Mouse (Mus musculus) forebrain, embryonic 13.5 days (tissue): Measurements from ENCODE around the gene Arpc3. TPM values are rescaled to one million over a fixed set of nuclear protein-coding genes. Genes with fewer than 3 reads are reported as not detected.
"Not testable (repeated sequence)": the region's sequence is repeated elsewhere in the genome, so short reads cannot be mapped to it uniquely, and the experiment has no call there.

ENCODE experiments used
- ATAC-seq: fragments of 200-750 bp; cut with Nextera tagmentation; 2 replicates; pipeline ENCODE4 v1.8.0; 2017
- H3K27ac ChIP-seq: fragments of 300-500 bp; sonication (generic); 2 replicates; pipeline ENCODE4 v1.5.1; 2015; ENCODE audit warnings: inconsistent platforms, mild to moderate bottlenecking, moderate library complexity
- H3K27me3 ChIP-seq: fragments of 300-500 bp; sonication (generic); 2 replicates; pipeline ENCODE4 v1.6.1; 2015; ENCODE audit warnings: mild to moderate bottlenecking, inconsistent platforms
- H3K36me3 ChIP-seq: fragments of 300-500 bp; sonication (generic); 2 replicates; pipeline ENCODE4 v1.6.1; 2015; ENCODE audit warnings: mild to moderate bottlenecking, inconsistent platforms; ENCODE audit not compliant: poor library complexity, severe bottlenecking
- H3K4me1 ChIP-seq: fragments of 300-500 bp; sonication (generic); 2 replicates; pipeline ENCODE4 v1.6.1; 2015; ENCODE audit warnings: inconsistent platforms
- H3K4me2 ChIP-seq: fragments of 300-500 bp; sonication (generic); 2 replicates; pipeline ENCODE4 v1.6.1; 2015; ENCODE audit warnings: inconsistent platforms, mild to moderate bottlenecking, moderate library complexity
- H3K4me3 ChIP-seq: fragments of 300-500 bp; sonication (generic); 2 replicates; pipeline ENCODE4 v1.5.1; 2015; ENCODE audit warnings: mild to moderate bottlenecking, inconsistent platforms
- H3K9ac ChIP-seq: fragments of 300-500 bp; sonication (generic); 2 replicates; pipeline ENCODE4 v1.6.1; 2015; ENCODE audit warnings: mild to moderate bottlenecking, inconsistent platforms
- H3K9me3 ChIP-seq: fragments of 300-500 bp; sonication (generic); replicated peaks from 2 replicates; pipeline ENCODE4 v1.6.1; 2016; ENCODE audit warnings: inconsistent platforms
- WGBS: fragments of 180-500 bp; shearing (Covaris S2); methylation state at CpG from one replicate; pipeline ENCODE4 v1.1.7; 2015; 5-methylcytosine and 5-hydroxymethylcytosine counted together
- polyA plus RNA-seq: library from polyadenylated mRNA; unstranded; fragments of >200 nt; fragmentation: Nextera tagmentation; extraction: Ambion mirVana; gene quantifications from 2 replicates; pipeline ENCODE4 v1.2.1, GENCODE M21; 2015

Gene Arpc3
- polyA plus RNA-seq, 1 experiment from 2014 or later: 152 TPM

DNA sequence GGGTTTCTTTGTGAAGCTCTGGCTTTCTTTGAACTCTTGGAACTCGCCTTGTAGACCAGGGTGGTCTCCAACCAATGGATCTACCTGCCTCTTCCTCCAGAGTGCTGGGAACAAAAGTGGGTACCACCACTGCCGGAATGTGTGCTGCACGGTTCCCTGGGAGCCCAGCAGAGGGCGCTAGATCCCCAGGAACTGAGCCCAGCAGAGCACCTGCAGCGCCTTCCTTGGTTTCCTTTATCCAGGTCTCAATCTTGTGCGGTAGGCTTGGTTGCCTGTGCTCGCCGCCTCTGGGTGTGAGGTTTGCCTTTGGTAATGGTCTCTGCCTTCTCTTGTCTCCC, 9.6 kb downstream of the Arpc3 start:
- H3K9ac ChIP-seq: no peak overlapping the region
- H3K4me1 ChIP-seq: no peaks in the 10 kb centered on the region
- no peak overlapping the region for H3K4me2 ChIP-seq
- no peaks in the 10 kb centered on the region for H3K27me3 ChIP-seq
- no peak for ATAC-seq
- H3K4me3 ChIP-seq: no peak overlapping the region
- H3K36me3 ChIP-seq: peaks cover 84% of the 10 kb centered on the region
- 14% methylated on average over 8 of the region's 8 CpGs for WGBS
- no peaks in the 10 kb centered on the region for H3K9me3 ChIP-seq
- no peak overlapping the region for H3K27ac ChIP-seq

DNA sequence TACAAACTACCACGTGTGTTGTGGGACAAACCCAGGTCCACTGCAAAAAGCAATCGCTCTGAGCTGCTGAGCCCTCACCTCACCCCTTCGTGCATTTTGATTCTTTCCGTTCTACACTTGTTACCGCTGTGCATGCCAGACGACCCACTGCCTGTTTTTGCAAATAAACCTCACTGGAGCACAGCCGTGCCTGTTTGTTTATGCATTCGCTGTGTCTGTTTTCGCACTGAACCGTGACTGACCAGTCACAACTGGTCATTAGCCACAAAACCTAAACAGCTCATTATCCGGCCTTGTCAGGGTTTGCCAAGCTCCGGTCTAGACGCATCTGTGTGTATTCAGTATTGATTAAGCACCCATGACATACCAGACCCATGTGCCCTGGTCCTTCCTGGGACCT, 10.5 kb downstream of the Arpc3 start:
- Histone ChIP-seq H3K27ac (no peak overlapping the region), H3K4me3 (no peak overlapping the region), H3K36me3 (peaks cover 86% of the 10 kb centered on the region)

GRCm38 (mm10) chr5:122402772-122403171, 11.1 kb downstream of the Arpc3 start:
- Histone ChIP-seq H3K27ac (no peak overlapping the region), H3K9me3 (no peaks in the 10 kb centered on the region), H3K4me1 (no peaks in the 10 kb centered on the region), H3K27me3 (no peaks in the 10 kb centered on the region), H3K4me2 (no peak overlapping the region), H3K4me3 (no peak overlapping the region), H3K9ac (no peak overlapping the region), H3K36me3 (peaks cover 86% of the 10 kb centered on the region)
- ATAC-seq: no peak
- WGBS: 89% methylated on average over 5 of the region's 5 CpGs

More for the DNA sequence above, 10.5 kb downstream of the Arpc3 start:
- Histone ChIP-seq H3K9ac (no peak overlapping the region), H3K27me3 (no peaks in the 10 kb centered on the region), H3K4me2 (no peak overlapping the region), H3K4me1 (no peaks in the 10 kb centered on the region), H3K9me3 (no peaks in the 10 kb centered on the region)
- ATAC-seq: no peak
- WGBS: 85% methylated on average over 13 of the region's 13 CpGs

GRCm38 (mm10) chr5:122403362-122403761, 11.7 kb downstream of the Arpc3 start:
- no peak overlapping the region for H3K4me3 ChIP-seq
- no peaks in the 10 kb centered on the region for H3K4me1 ChIP-seq
- no peak overlapping the region for H3K27ac ChIP-seq
- H3K36me3 ChIP-seq: peaks cover 82% of the 10 kb centered on the region
- no peak overlapping the region for H3K9ac ChIP-seq
- no peak for ATAC-seq
- WGBS: 96% methylated on average over 12 of the region's 12 CpGs
- no peaks in the 10 kb centered on the region for H3K9me3 ChIP-seq
- H3K4me2 ChIP-seq: no peak overlapping the region
- no peaks in the 10 kb centered on the region for H3K27me3 ChIP-seq

GRCm38 (mm10) chr5:122405537-122405936, 13.9 kb downstream of the Arpc3 start:
- Histone ChIP-seq H3K27ac (no peak overlapping the region), H3K4me2 (no peak overlapping the region), H3K4me3 (no peak overlapping the region), H3K9ac (no peak overlapping the region), H3K36me3 (peaks cover 73% of the 10 kb centered on the region), H3K27me3 (no peaks in the 10 kb centered on the region), H3K9me3 (no peaks in the 10 kb centered on the region), H3K4me1 (no peaks in the 10 kb centered on the region)
- WGBS: 96% methylated on average over 10 of the region's 10 CpGs
- no peak for ATAC-seq

- Histone ChIP-seq H3K27me3 (no peaks in the 10 kb centered on the region), H3K27ac (no peak overlapping the region), H3K4me2 (no peak overlapping the region), H3K9me3 (no peaks in the 10 kb centered on the region), H3K4me1 (no peaks in the 10 kb centered on the region), H3K9ac (no peak overlapping the region), H3K36me3 (peaks cover 40% of the 10 kb centered on the region), H3K4me3 (no peak overlapping the region)
- WGBS: 88% methylated on average over 19 of the region's 19 CpGs
- no peak for ATAC-seq
These were observed 18.3 kb downstream of the Arpc3 start for GRCm38 (mm10) chr5:122409692-122410645.

DNA sequence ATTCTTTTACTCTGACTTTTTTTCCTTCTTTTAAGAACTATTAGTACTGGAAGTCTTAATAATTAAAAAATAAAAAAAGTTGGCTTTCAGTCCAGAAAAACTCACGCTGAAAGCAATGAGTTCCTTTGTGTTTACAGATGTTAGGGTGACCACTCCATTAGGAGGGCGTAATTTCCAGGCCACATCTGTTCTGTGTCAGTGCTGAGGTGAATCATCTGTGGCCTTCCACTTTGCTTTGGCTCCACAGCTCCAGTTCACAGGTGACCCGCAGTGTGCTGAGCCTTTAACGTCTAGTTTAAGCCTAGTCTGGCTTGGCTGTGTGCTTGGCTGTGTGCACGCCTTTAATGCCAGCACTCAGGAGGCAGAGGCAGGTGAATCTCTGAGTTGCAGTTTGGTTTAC, 20.2 kb downstream of the Arpc3 start:
- Histone ChIP-seq H3K4me1 (no peaks in the 10 kb centered on the region), H3K36me3 (peaks cover 21% of the 10 kb centered on the region)
- WGBS: 88% methylated on average over 5 of the region's 5 CpGs

GRCm38 (mm10) chr5:122412826-122413225, 21.1 kb downstream of the Arpc3 start:
- WGBS: 65% methylated on average over 6 of the region's 6 CpGs
- Histone ChIP-seq H3K4me2 (no peak overlapping the region), H3K27ac (no peak overlapping the region), H3K36me3 (peaks cover 12% of the 10 kb centered on the region; the same call in 1 of the 2 replicates), H3K4me3 (no peak overlapping the region), H3K4me1 (no peaks in the 10 kb centered on the region), H3K9ac (no peak overlapping the region), H3K9me3 (no peaks in the 10 kb centered on the region), H3K27me3 (no peaks in the 10 kb centered on the region)
- no peak for ATAC-seq

More for the DNA sequence above, 20.2 kb downstream of the Arpc3 start:
- H3K27me3 ChIP-seq: no peaks in the 10 kb centered on the region
- H3K9ac ChIP-seq: no peak overlapping the region
- H3K4me2 ChIP-seq: no peak overlapping the region
- no peaks in the 10 kb centered on the region for H3K9me3 ChIP-seq
- H3K4me3 ChIP-seq: no peak overlapping the region
- H3K27ac ChIP-seq: no peak overlapping the region
- no peak for ATAC-seq

- Histone ChIP-seq H3K4me3 (no peak overlapping the region), H3K36me3 (peaks cover 12% of the 10 kb centered on the region; the same call in 1 of the 2 replicates), H3K9me3 (no peaks in the 10 kb centered on the region), H3K27me3 (no peaks in the 10 kb centered on the region), H3K9ac (no peak overlapping the region), H3K27ac (no peak overlapping the region), H3K4me2 (no peak overlapping the region), H3K4me1 (no peaks in the 10 kb centered on the region)
- 92% methylated on average over 5 of the region's 5 CpGs for WGBS
- no peak for ATAC-seq
These were observed 22.7 kb downstream of the Arpc3 start for GRCm38 (mm10) chr5:122414351-122414750.

GRCm38 (mm10) chr5:122415465-122415864, 23.8 kb downstream of the Arpc3 start:
- Histone ChIP-seq H3K27me3 (no peaks in the 10 kb centered on the region), H3K9me3 (no peaks in the 10 kb centered on the region), H3K4me1 (no peaks in the 10 kb centered on the region), H3K4me3 (no peak overlapping the region), H3K9ac (no peak overlapping the region), H3K4me2 (no peak overlapping the region), H3K36me3 (peaks cover 1% of the 10 kb centered on the region; the same call in 1 of the 2 replicates), H3K27ac (no peak overlapping the region)
- ATAC-seq: no peak
- 86% methylated on average over 12 of the region's 12 CpGs for WGBS

GRCm38 (mm10) chr5:122420676-122421075, 29.0 kb downstream of the Arpc3 start:
- WGBS: 61% methylated on average over 4 of the region's 4 CpGs

GRCm38 (mm10) chr5:122421271-122422068, 29.8 kb downstream of the Arpc3 start, which contains the start of gene Anapc7:
TSS of gene Anapc7 (plus strand) at chr5:122421693.
- no peaks in the 10 kb centered on the region for H3K9me3 ChIP-seq
- peak within 1 kb of the TSS; percentile 99 for H3K4me3 ChIP-seq
- H3K9ac ChIP-seq: peak within 1 kb of the TSS; percentile 94
- ATAC-seq: 0 out of 2 replicates have a peak, but pooled peaks have one; percentile 17
- peaks cover 19% of the 10 kb centered on the region for H3K4me1 ChIP-seq
- 0 out of 2 replicates have a peak, but pooled peaks cover 3% of the 10 kb centered on the region for H3K36me3 ChIP-seq
- peak within 1 kb of the TSS; percentile 91 for H3K4me2 ChIP-seq
- peak within 1 kb of the TSS; percentile 87 for H3K27ac ChIP-seq
- WGBS: 22% methylated on average over 17 of the region's 17 CpGs
- no peaks in the 10 kb centered on the region for H3K27me3 ChIP-seq

More at GRCm38 (mm10) chr5:122420676-122421075, 29.0 kb downstream of the Arpc3 start:
- H3K27me3 ChIP-seq, H3K4me3 ChIP-seq, H3K27ac ChIP-seq, ATAC-seq, H3K9me3 ChIP-seq, H3K4me2 ChIP-seq, H3K9ac ChIP-seq, H3K36me3 ChIP-seq: not testable (repeated sequence)
- H3K4me1 ChIP-seq: peaks cover 19% of the 10 kb centered on the region
